Mouse (Mus musculus): Measurements from ENCODE around the gene Carm1.
"Not testable (repeated sequence)": the region's sequence is repeated elsewhere in the genome, so short reads cannot be mapped to it uniquely, and the experiment has no call there.

Gene Carm1

DNA sequence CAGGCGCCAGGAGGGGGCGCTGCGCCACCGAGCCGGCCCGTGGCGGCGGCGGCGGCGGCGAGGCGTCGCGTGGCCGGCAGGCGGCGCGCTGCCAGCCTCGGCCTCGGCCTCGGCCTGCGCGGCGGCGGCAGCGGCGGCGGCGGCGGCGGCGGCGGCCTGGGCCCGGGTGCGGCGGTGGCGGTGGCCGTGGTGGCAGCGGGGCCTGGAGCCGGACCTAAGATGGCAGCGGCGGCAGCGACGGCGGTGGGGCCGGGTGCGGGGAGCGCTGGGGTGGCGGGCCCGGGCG is at the start of gene Carm1:
Gene Carm1 (plus strand): TSS at position 106 of the 286 bp plus-strand sequence.
- DNase-seq, result no peak

DNA sequence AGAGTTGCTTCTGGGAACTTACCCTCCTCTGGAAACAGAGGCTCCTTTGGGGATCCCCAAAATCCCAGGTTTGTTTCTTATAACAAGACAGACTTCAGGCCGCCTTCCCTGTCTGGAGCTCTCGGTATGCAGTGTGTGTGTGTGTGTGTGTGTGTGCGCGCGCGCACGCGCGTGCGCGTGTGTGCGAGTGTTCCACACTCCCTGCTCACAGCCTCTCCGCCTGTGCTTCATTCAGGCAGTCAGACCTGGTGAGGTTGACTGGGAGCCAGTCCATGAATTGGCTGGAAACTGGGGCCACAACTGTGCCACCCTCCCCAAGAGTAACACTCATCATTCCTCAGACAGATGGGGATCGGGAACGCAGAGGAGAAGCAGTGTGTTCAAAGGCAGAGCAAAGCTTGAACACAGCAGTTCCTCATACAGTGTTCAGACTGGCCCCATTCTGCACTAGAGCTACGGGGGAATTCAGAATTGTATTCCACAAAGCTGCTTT is 49.6 kb upstream of the Carm1 start:
- DNase-seq, result no peak

DNA sequence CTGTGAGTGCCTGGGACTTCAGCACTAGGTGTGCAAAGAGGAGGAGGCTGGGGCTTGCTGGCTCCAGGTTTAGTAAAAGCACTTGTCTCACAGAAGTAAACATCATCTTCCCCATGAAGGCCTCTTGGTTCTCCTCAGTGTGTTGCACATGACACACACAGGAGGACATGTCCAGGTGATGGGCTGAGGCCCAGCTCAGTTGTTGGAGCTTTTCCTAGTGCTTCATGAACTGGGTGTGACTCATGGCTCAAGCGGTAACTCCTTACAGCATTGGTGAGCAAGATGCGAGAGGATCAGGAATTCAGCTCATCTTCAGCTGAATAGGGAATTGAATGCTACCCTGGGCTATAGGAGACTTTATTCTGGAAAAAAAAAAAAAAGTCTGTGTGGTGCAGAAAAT is 49.0 kb upstream of the Carm1 start:
- DNase-seq, result no peak

DNA sequence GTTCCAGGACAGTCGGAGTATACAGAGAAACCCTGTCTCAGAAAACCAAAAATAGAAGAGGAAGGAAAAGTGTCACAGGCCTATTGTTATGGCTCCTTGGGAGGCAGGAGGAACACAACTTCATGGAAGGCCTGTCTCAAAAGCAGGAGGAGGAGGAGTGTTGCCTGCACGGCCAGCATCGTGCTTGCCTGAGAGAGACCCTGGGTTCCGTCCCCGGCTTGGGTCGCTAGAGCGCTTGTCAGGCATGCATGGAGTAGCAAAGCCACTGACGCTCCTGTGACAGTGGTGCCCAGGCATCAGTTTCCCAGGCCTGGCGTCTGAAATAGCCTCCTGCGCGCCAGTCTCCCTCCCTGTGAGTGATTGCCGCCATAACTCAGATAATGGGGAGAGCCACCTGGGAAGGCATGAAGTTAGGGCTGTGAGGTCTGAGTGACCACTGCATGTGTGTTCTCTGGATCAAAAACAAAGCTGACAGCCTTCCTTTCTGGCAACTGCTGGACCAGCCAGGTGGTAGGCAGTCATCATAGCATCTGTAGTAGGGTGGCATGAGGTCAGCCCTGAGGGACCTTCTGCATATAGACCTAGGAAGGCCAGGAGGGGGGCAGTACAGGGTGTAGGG is 48.3 kb upstream of the Carm1 start:
- DNase-seq, result no peak

DNA sequence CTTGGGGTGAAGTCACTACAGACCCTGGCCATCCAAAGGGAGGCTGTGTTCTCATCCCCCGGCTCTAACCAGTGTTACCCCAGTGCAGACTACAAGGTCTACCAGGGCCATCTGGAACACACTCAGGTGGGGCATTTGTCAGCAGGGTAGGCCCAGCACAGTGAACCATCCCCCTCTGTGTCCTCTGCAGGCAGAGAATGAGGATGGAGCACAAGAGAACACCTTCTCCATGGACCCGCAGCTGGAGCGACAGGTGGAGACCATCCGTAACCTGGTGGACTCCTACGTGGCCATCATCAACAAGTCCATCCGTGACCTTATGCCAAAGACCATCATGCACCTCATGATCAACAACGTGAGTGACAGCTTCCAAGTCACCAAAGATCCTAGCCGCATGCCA is 43.3 kb upstream of the Carm1 start:
- no peak for DNase-seq

DNA sequence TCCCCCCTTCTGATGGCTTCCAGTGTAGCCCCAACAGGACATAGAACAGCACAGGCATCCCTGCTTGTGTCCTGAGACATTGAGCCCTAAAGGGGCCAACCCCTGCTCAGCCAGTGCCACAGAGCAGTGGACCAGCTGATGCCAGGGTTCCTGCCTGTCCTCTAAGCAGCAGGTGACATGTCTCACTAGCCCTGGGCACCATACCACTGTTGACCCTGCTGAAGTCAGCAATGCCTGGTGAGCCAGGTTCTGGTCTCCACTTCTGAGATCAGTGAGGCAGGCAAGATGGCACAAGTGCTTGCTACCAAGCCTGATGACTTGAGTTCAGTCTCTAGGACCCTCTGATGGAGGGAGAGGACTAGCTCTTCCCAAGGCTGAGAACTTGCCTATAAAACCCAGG is 40.9 kb upstream of the Carm1 start:
- DNase-seq, result no peak

DNA sequence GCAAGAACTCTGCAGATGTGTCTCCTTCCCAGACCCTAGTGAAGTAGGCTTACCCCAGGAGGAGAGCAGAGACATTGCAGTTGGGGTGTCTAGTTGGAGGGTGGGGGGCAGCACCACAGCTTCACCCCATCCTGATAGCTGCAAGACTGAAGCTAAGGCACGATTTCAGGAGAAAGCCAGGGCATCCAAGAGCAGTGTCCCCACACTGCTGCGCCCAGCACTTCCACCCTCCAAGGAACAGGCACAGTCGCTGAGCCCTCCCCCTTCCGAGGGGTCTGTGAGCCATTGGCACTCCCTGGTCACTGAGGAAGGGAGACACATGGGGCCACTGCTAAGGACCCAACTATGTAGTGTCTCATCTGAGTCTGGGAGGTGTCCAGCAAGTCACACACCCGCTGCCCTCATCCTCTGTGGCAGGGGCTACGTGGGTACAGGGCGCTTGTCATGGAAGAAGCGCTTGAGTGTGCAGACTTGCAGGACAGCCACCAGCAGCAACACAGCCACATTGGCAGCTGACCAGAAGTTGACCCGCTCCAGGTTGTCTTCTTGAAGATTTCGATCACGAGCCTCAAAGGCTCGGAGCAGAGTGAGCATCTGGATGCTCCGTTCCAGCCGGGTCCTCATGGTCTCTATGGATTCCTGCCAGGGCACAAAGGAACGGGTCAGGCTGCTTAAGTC is 38.8 kb upstream of the Carm1 start:
- no peak for DNase-seq

DNA sequence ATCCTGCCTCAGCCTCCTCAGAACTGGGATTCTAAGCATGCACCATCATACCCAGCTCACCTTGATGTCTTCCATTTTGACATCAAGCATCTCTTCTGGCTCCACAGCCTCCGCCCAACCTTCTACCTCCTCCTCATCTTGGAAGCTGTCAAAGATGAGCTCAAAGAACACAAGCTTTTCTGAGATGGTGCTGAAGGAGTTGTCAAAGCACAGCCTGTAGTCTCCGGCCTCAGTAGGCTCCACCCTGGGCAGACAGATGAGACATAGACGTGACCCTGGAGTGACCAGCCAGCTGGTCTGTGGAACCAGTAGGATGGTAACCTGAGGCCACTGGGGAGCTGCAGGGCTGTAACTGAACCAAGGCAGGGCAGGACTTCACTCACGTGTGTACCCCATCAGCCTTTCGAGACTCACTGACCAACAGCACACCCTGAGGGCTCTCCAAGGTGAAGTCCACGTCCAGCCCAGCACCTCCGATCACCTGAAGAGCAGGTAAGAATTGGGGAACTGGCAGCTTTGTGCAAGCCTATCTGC is 37.8 kb upstream of the Carm1 start:
- DNase-seq, result no peak

DNA sequence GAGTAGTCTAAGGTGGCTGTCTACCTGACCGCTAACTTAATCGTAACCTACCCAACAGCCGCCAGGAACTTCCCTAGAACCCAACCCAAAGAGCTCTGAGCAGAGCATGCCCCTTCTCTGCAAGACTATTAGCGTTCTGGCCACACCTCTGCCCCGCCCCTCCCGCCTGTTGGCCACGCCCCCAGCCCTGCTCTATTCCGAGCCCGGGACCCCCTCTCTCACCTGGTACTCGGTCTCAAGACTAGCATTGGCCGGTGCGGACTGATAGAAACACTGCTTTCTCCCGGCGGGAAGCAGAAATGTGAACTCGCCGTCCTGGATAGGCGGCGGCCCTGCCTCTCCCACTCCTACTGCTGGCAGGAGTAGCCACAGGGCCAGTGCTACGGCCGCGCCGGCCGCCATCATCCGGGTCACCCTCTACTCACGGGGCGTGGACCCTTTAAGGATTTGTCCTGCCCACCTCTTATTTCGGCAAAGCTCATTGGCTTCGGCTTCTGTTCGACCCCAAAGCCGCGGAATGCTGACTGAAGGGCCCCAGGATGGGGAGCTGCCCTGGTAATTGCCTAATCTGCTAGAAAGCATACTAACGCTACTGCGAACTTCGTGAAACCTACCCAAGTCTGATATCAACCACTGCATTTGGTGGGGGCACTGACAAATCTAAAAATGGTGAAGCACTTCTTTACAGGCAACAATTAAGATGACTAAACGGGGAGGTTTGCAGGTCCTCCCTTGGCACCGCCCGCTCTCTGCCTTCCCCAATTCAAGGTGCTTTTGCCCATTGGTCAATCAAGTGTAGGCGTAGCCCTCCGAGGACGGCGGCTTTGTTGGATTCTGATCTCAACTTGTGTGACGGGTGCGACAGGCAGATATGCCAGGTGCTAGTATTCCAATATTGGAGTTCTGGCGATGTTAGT is 36.7 kb upstream of the Carm1 start, which contains the start of gene Tmed1:
Gene Tmed1 (minus strand): TSS at position 481 of the 917 bp plus-strand sequence.
- peak; percentile 94 for DNase-seq

DNA sequence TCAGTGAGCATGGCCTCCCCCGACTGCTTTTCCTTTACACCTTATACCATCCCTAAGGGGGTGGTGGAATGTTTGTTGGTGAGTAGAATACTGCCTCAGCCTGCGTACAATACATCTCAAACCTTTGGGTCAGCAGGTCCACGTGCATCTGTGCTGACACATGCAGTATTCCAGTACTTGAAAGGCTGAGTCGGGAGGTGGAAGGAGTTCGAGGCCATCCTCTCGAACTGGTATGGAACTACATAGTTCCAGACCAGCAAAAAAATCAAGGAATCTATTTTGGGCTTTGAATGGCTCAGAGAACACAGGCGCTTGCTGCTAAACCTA is 36.0 kb upstream of the Carm1 start:
- DNase-seq, result no peak

DNA sequence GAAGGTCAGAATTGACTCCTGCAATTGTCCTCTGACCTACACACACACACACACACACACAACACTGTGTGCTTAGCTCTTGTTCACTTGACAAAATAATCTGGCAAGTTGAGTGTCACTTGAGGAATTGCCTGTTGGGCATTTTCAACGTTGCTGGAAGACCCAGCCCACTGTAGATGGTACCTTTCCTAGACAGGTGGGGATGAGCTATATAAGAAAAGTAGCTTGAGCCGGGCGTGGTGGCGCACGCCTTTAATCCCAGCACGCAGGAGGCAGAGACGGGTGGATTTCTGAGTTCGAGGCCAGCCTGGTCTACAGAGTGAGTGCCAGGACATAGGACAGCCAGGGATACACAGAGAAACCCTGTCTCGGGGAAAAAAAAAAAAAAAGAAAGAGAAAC is 35.6 kb upstream of the Carm1 start:
- DNase-seq, result no peak

DNA sequence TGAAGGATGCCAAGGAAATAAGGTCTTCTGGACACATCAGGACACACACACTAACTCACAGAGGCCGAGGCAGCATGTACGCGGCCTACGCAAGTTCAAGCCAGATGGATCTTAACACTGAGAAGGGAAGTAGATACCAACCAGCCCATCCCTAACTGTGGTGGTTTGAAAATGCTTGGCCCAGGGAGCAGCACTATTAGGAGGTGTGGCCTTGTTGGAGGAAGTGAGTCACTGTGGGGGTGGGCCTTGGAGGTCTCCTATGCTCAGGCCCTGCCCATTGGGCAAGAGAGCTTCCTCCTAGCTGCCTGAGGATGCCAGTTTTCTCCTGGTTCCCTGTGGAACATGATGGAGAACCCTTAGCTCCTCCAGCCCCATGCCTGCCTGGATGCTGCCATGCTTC is 33.2 kb upstream of the Carm1 start:
- DNase-seq, result no peak

DNA sequence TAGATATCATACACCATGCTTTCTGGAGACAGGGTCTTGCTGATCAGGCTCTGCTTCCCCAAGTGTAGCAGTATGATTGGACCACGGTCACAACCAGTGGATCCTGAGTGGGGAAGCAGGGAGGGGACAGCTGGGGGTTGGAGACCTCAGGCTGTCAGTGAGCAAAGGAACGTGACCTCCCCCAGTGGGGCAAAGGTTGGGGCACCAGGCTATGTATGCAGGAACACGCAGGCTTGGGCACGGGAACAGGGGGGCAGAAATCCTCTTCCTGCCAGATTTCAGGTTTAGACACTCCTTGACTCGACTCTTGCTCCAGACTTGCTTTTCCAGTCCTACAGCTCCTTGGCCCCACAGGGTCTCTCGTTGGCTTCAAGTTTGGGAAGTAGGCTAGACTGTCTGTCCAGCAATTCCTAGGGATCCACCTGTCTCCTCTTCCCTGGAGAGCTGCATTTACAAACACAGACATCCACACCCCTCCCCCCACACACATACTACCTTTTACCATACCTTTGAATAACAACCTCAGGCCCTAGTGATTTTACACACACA is 28.7 kb upstream of the Carm1 start:
- DNase-seq, result no peak

DNA sequence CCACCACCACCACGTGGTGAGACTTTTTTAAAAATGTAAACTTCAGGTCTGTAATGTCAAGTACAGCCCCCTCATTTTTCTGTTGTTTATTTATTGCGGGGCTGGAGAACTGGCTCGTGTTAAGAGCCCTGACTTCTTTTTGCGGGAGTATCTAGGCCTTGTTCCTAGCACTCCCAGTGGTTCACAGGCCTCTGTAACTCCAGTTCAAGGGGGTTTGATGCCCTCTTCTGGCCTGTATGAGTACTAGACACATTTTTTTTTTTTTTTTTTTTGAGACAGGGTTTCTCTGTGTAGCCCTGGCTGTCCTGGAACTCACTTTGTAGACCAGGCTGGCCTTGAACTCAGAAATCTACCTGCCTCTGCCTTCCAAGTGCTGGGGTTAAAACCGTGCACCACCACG is 28.0 kb upstream of the Carm1 start:
- DNase-seq, result not testable (repeated sequence)

DNA sequence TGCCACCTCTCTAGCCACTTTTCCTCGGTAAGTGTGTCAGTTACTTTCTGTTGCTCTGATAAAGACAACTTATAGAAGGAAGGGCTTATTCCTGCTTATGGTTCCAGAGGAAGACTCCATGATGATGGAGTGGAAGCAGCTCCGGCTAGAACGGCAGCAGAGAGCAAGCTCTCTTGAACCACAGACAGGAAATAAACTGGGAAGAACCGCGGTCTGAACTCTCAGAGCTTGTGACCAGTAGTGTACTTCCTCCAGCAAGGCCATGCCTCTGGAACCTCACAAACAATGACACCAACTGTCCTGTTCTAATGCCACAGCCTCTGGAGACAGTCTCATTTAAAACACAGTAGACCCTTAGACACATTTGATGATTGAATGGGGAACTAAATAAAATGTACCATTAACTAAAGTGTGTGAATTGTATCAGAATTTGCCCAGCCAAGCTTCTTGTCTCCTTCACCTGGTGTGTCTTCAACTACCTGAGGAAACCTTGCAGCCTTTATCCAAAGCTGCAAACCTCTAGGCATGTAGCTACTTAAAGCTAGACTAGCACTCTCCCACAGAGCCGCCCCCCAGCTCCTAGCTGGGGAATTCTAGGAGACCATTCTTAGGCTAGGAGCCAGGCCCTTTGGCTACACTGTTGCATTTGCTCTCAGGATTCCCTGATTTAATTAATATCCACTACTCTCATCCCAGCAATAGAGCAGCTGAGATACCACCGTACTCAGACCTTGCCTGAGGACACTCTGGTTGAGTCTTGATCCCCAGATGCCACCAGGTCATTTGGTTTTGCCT is 21.4 kb upstream of the Carm1 start:
- no peak for DNase-seq

DNA sequence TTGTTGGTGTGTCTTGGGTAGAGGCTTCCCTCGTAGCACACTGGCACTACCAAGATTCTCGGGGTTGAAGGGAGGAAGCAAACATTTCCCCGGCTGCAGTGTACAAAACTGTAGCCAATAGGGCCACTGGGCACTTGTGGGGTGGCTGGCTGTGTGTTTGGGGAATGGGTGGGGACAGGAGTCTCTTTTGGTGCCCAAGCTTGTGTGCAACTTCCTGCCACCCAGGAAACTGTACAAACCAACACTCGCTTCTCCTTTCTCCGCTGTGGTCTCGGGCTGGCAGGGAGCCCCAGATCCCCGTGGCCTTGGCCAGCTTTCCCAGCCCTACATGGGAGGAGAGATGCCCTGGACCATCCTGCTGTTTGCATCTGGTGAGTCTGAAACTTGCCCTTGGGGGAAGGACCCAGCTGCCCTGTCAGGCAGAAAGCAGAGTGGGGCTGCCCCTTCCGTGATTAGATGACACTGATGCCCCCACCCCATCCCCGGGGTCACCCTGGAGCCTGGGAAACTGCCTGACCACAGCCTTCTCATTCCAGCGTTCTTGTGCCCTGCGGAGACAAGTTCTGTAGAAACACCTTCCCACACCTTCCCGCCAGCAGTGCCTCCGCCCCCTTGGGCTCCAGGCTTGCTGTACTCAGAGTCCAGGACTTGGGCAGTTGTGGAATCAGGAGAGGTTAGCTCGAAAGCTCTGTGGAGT is 20.6 kb upstream of the Carm1 start, which contains the start of gene AB124611:
Gene AB124611 (plus strand): TSS at position 240 of the 697 bp plus-strand sequence.
- DNase-seq, result no peak

DNA sequence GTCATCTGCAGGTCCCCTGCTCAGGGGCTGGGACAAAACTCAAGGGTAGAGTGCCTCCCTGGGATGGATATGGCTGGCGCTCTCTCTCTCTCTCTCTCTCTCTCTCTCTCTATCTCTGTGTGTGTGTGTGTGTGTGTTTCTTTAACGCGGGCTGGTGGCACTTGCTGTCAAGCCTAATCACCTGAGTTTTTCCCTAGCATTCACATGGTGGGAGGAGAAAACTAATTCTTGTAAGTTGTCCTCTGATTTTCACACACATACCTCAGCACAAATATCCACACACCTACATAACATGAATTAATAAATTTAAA is 20.1 kb upstream of the Carm1 start:
- no peak for DNase-seq

DNA sequence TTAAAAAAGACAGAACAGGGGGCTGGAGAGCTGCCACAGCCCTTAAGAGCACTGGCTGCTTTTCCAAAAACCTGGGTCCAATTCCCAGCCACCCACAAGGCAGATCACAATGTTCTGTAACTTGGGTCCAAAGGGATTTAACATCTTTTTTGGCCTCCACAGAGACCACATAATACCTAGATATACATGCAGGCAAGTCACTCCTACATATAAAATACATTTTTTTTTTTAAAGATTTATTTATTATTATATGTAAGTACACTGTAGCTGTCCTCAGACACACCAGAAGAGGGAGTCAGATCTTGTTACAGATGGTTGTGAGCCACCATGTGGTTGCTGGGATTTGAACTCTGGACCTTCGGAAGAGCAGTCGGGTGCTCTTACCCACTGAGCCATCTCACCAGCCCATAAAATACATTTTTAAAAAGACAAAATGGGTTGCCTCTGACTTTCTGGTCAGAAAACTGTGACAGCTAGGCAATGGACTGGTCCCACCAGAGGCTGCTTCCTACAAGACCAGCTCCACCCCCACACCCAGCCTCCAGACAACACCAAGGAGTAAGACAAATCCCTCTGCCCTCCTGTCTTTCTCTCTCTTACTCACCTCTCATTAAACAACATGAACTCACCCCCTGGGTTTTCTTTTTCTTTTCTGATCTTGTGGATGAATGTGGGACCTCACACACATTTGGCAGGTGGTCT is 19.4 kb upstream of the Carm1 start:
- no peak for DNase-seq

DNA sequence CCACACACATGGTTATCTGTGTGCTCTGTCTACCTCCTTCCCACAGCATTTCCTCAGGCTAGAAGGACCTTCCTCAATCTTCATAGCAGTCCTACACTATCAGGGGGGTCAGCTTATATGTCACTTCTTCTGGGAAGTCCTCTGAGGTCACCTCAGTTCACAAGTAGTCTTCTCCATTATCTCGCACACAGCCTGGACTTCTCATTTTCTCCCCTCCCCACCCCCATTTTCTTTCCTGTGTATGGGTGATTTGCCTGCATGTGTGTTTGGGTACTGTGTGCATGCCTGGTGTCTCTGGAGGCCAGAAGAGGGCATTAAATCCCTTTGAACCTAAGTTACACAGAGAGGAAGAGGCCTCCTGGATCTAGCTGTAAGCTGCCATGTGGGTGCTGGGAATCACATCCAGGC is 18.8 kb upstream of the Carm1 start:
- DNase-seq, result no peak

DNA sequence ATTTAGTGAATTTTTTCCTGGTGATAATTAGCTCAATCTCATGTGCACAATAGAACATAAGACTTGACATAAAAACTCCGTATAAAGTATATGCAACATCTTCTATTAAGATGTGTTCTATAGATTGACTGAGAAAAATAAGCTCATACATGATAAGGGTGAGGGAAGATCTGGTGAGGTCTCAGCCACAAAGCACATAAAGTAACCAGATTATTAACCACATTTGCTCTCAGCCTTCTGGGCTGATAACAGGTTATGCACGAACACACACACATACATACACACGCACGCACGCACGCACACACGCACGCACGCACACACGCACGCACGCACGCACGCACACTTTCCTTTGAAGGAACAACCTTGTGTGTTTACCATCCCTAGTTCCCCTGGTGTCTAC is 10.2 kb upstream of the Carm1 start:
- no peak for DNase-seq

DNA sequence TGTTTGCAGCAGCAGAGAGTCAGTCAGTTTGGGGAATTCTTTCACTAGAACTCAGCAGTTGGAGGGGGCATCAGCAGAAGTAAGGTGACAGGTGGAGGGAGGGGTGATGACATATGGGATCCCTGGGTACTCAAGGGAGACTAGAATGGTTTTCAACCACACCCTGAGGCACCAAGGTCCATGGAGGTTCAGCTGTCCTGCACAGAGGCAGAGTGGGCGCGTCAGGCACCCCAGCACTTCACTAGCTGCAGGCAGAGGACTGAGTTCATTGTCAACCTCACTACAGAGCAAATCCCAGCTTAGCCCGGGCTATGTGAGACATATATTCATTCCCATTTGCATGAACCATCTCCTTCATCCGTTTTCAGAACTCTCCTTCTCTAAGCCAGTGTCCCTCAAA is 9.7 kb upstream of the Carm1 start:
- DNase-seq, result no peak

Measured in liver (tissue).